Mouse (Mus musculus) cerebellum, postnatal 14 days (tissue): Measurements from ENCODE around the gene Cpt1b.
"Not testable (repeated sequence)": the region's sequence is repeated elsewhere in the genome, so short reads cannot be mapped to it uniquely, and the experiment has no call there.

Experiments
- DNase-seq, 2 experiments: peaks; one replicate each; pipeline ENCODE4 v3.0.0; 2021; ENCODE audit warnings: mixed read lengths in 2 of 2

Cpt1b gene

DNA sequence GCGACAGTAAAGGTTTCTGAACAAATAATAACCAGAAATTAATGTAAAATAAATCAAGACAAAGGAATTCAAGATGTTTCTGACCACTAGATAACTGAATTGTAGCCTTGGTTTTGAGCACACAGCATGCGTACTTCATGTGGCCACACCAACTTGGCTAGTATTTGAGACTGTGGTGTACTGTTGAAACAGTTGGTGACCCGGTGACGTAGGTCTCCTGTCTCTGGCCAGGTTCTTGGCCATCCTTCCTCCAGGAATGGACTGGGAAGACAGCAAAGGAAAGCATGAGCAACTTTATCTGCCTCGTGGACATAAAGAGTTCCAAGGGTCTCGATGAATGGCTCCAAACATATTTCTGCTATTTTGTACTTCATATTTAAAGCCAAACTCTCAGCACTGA, 6.1 kb upstream of the Cpt1b start:
- DNase-seq: no peak

DNA sequence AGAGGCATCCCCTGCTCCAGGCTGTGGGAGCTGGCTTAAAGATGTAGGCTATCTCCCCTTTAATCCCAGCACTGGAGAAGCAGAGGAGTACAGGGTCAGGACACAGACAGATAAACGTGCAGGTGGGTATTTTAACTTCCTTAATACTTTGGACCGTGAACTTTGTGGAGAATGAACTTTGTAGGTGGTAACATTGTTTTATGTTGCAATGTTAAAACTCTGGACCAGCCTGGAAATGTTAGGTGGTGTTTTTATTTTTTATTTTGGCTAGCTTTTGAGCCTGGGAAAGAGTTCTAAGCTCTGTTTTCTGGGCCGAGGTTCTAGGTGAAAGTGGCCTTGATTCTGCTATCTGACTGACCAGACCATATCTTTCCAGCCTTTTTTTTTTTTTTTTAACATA, 5.6 kb upstream of the Cpt1b start:
- no peak for DNase-seq

DNA sequence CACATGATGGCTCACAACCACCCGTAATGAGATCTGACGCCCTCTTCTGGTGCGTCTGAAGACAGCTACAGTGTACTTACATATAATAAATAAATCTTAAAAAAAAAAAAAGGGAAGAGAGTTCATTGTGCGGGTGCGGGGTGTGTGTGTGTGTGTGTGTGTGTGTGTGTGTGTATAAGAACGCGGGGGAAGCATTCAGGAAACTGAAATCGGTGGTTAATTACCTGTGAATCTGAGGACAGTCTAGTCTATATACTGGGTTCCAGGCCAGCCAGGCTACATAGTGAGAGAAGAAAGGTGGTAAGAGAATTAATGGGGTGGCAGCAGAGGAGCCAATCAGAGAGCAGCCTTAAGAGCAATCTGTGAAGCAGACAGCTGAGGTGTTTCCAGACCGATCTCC, 5.1 kb upstream of the Cpt1b start:
- DNase-seq: not testable (repeated sequence)

DNA sequence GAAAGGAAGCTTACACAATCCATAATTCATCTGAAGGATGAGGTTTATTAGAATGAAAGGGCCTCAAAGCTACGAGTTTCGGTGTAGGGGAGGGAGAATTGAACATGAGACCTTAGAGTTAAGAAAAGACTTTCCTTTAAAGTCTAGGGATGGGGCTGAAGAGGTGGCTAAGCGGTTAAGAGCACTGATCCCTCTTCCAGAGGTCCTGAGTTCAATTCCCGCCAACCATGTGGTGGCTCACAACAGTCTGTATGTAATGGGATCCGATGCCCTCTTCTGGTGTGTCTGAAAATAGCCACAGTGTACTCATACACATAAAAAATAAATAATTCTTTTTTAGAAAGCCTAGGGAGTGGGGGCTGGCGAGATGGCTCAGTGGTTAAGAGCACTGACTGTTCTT, 4.7 kb upstream of the Cpt1b start:
- peak in 1 of 2 experiments; percentile 60 for DNase-seq

DNA sequence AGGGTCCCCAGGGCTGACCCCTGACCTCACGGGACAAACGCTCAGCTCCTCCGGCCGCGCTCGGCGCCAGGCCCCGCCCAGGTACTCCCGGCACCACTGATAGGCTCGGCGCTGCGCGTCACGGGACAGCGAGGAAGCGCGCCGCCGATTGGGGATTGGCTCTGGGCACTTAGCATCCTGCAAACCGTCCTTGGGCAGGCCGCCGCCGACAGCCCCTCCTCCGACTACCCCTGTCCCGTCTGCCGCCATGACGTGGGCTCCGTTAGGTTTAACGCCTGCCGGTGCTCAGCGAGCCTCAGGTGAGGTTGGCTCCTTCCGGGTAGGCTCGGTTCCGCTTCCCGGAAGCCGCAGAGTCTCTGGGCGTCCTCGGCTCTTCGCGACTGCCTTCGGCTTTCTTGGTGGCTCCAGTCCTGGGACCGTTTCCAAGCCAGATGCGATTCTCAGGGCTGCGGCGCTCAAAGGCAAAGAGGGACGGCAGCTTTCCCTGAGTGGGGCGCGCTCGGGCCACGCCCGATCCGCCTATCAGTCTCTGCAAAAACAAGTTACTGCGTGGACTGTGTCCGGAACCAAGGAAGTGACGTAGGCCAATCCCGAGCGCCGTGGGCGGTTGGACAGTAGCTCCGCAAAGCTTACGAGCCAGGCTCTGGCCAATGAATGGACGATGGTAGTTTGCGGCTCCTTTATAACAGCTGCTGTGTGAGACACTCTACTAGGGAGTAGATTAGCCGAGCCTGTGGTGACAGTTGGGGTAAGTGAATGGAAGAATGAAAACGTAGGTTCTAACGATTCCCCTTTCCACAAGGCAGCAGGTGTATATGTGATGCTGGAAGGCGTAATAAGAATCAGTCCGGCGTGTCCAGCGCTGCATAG, 3.9 kb upstream of the Cpt1b start, which contains the start of the genes C730034F03Rik, Gm44502 and Chkb:
Gene C730034F03Rik, plus strand, starts transcription at position 238 of the 870 bp plus-strand sequence.
Gene Gm44502, minus strand, starts transcription at position 345 of the 870 bp plus-strand sequence.
Gene Chkb, minus strand, starts transcription at position 557 of the 870 bp plus-strand sequence.
- DNase-seq: peak; percentile 93 to 95

DNA sequence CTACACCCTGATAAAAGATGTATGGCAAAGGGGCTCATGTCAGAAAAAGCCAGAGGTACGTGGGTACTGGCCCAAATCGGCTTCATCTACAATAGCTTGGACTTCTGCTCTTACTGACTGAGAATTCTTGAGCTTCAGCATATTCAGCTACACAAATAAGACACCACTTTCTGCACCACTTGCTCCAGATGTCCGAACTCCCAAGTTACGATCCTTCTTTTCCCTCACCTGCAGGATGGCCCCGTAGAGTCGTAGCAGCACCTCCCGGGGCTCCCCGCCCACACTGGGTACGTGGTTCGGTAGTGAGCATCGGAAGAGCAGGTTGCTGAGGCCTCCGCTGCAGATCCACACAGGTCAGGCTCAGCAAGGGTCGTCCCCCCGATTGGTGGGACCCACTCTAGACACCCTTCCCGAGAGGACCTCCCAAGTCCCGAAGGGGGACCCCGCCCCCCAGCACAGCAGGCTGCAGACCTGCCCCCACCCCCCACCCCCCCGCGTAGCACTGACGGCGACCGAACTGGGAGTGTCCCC, 3.2 kb upstream of the Cpt1b start:
- DNase-seq: no peak

DNA sequence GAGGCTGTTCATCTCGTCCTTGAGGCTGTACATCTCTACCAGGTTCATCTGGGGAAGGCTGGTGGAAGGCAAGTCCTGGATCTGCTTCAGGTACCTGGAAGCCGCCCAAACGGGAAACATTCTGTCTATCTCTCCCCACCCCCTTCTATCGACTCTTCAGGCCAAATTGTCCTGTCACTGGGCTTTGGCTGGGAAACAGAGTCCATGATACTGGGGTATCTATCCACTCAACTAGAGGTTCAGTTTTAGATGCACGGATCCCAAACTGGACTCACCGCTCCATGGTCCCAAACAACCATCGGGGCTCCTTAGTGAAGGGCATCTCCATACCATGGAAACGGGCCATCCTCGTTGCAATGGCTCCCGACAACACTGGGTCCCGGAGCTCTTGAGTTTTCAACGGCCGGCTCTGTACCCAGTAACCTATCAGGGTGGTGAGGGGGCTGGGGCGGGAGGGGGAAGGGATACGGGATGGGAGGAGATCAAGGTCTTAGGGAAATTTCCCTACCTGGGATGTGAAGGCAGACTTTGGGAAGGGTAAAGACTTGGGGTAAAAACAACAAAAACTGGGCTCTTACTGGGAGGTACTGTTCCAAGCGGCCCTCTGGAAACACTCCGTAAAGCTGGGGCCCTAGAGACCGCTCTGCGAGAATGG, 2.6 kb upstream of the Cpt1b start:
- DNase-seq: peak in 1 of 2 experiments; percentile 40

DNA sequence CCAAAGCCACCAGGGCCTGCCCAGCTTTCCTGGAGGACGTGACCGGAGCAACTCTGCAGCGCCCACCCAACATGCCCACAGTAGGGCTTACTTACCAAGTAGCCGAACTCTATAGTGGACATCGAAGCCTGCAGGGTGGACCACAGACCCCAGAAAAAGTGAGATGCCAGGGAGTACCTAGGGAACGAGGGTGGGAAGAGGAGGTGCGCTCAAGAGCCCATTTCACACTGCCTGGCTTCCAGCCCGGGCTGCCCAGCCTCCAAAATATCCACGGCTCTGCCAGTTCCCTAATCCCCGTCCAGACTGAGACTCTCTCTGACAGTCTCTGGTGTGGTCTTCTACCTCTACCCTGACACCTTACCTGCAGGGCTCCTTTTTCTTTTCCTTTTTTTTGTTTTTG, 1.1 kb upstream of the Cpt1b start:
- no peak for DNase-seq

DNA sequence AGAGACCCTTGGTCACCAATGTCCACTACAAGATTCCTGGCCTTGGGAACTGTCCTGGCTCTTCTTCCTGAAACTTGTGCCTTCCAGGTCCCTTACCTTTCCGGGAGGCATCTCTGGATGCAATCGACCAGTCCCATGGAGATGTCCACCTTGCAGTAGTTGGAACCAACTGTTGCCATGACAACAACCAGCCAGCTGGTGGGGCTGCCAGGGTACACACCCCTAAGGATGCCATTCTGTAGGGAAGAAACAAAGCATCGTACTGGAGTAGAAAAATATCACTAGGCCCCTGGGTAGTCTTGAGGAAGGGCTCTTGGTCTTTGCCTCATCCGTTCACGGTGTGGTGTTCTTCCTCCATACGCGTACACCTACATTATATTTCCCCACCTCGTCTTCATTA, 1.0 kb downstream of the Cpt1b start:
- DNase-seq: no peak

DNA sequence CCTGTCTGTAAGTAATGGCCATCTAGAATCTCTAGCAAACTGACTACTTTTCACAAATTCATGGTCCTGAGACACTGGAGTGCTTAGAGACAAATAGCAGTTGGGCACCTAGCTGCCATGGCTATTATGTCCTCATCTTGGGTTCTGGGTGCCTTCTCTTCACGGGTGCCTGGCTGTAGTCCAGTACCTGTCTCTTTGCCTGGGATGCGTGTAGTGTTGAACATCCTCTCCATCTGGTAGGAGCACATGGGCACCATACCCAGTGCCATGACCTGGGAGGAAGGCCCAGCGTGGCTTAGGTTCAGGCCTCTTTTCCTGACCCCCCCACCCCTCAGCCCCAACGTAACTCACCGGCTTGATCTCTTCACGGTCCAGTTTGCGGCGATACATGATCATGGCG, 3.7 kb downstream of the Cpt1b start:
- no peak for DNase-seq

DNA sequence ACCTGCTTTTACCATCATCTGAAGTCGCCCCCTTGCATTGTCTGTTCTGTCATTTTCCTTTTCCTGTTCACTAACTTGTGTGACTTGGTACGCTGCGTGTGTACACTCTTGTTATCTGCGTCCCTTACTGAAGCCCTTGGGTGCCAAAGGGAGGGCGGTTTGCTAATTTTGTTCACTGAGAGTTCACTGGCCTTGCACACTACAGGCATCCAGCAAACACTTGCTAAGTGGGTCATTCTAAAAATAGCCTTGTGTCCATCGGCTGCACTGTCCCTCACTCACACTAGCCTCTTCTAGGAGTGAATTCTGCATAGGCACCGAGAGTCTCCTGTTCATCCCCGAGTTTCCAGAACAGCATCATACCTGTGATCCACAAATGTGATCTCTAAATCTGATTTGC, 10.4 kb downstream of the Cpt1b start:
- peak; percentile 34 to 51 for DNase-seq

DNA sequence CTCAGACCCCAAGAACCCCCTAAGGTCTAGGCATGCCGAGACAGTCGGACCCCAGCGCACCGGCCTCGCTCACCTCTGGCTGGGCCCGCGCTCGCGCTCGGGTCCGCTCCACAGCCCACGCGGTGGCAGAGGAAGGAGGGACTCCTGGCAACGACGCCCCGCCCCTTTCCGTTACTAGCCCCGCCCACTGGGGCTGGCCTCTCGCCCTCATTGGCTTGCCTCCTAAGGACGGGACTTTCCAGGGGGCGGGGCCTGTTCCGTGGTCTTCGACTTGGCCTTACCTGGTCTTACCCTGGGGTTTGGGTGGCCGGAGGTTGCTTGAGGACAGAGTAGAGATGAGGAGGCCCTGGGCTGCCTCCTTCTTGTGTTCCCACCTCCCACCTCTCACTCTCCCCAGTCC, 15.5 kb downstream of the Cpt1b start, which contains the start of gene Syce3:
Gene Syce3, minus strand, starts transcription at position 386 of the 400 bp plus-strand sequence.
- no peak for DNase-seq

DNA sequence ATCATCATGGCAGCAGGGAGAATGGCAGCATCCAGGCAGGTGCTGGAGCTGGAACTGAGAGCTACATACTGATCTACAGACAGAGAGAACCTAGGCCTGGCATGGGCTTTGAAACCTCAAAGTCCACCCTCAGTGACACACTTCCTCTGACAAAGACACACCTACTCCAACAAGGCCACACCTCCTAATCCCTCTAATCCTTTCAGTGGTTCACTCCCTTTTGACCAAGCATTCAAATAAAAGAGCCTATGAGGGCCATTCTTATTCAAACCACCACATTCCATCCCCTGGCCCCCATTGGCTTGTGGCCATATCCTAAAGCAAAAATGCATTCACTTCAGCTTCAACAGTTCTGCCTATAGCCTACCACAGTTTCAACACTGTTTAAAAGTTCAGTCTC, 19.0 kb downstream of the Cpt1b start:
- DNase-seq: no peak

DNA sequence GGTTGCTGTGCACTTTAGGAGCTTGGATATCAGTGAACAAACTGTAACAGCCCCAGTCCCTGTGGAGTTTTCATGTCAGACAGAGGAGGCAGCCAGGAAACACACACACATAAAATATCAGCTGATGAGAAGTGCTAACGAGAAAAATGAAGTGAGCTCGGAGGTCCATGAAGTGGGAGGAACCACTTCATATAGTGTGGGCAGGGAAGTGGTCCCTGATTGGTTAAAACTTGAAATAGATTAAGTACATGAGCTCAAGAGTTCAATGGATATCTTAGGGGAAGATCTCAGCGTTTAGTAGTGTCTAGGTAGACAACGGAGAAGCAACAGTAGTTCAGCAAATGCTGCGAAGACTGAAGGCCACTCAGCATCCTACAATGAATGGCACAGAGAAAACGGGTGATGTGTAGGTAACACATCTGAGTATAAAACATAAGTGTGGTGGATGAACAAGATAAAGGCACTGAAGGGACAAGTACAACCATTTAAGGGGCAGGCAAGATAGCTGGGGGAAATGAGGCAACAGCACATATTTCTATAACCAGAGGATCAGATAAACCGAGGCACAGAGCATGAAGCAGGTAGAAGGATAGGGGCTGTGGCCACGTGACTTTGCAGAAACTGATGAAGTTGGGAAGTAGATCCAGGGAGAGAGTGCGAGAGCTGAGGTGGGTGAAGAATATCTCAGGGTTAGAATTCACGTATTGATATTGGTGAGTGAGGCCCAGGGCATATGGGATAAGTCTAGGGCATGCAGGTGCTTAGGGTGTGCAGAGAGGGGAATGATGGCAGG, 20.6 kb downstream of the Cpt1b start:
- DNase-seq: no peak

DNA sequence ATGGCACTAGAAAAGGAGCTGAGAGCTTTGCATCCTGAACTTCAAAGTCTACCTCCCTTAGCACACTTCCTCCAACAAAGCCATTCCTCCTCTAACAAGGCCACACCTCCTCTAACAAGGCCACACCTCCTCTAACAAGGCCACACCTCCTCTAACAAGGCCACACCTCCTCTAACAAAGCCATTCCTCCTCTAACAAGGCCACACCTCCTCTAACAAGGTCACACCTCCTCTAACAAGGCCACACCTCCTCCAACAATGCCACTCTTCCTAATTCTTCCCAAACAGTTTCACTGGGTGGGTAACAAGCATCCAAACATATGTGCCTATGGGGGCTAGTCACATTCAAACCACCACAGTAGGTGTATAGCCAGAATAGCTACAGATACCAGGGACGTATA, 23.2 kb downstream of the Cpt1b start:
- no peak for DNase-seq

DNA sequence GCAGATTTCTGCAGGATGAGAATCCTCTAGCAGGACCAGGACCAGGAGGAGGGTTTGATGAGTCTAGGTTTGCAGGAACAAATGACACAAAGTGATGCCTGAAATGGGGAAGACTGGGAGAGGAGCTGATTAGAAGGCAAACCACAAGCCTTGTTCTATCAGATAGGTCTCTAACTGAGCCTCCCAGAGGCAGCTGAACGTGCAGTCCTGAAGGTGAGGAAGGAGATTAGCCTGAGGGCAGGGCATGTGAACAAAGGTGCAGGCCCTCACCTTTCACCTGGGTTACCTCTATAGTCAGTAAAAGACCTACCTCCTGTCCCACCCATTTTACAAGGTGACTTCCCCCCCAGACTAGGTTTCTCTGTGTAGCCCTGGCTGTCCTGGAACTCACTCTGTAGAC, 25.9 kb downstream of the Cpt1b start:
- no peak for DNase-seq

DNA sequence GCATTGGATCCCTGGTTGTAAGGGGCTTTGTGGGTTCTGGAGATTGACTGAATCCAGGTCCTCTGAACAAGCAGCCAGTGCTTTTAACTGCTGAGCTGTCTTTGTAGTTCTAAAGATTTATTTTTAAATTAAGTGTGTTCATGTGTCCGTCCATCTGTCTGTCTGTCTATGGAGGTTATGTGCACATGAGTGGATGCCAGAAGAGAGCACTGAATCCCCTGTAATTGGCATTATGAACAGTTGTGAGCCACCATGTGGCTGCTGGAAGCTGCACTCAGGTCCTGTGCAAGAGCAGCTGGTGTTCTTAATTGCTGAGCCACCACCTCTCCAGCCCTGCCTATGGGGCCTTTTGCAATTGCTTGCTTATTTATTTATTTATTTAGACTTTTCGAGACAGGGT, 27.5 kb downstream of the Cpt1b start:
- DNase-seq: peak; percentile 38 to 42

DNA sequence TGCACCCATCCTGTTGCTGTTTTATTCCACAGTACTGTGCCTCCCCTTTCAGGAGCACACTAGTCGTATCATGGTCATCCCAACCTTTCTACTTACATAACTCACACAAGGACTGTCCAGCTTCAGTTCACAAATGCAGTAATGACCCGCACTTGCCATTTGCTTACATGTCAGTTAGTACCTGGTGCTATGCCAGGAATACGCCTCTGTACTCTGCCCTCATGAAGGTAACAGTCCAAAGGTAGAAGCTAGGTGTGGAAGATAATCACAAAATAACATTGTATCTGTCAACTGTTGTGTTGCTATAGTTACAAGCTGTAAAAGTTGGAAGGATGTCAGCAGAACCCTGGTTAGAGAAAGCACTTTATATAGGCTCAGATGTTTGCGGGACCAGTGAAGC, 28.8 kb downstream of the Cpt1b start:
- DNase-seq: no peak

DNA sequence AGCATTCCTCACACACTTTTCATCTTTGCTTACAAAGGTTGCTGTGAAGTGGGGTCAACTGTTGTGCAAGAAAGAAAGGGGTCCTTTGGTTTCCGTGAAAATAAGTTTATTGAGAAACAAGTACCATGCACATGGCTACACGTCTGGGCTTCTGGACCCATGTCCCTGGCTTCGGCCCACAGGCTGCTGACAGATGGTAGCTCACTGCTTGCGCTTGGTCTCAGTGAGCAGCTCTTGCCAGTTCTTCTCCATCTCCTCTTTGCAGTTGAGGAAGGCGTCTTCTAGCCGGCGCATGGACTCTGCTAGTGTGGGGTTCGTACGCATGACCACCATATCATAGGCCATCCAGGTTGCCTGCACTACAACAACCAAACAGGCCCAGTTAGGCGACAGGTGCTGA, 35.6 kb downstream of the Cpt1b start:
- peak; percentile 50 to 76 for DNase-seq

DNA sequence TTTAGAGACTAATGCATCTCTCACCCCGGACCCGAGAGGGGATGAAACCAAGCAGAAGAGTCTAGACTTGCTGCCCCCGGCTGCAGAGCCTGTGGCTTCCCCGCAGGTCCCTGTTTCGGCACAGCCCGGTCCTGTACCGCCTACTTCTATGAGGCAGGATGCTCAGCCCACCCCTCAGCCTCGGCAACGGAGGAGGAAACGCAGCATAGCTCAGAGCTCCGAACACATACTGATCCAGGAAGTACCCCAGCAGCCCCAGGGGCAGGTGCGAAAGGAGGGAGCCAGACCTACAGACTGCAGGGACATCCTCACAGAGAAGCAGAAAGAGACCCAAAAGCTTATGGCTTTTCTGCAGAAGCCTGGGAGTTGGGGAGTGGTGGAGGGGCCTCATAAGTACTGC, 38.5 kb downstream of the Cpt1b start:
- peak in 1 of 2 experiments; percentile 7 for DNase-seq

DNA sequence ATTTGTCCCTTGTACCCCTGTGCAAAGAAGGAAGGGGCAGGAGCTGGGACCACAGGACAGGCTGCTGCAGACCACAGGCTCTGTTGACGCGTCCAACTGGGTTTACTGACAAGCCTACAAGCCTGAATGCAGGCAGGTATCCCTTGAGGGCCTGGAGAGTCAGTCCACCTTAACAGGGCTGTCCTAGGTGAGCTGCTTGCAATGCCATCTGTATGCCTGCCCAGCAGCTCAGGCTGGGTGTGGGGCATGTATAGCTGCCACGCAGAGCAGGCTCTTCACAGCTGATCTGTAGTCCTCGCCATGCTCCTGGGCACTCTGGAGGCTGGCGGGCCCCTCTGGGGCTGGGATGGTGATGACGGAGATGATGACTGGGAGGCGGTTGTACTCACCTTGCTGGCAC, 41.0 kb downstream of the Cpt1b start, which contains the start of gene Klhdc7b:
Gene Klhdc7b, plus strand, starts transcription at position 301 of the 400 bp plus-strand sequence.
- DNase-seq: peak in 1 of 2 experiments; percentile 3

DNA sequence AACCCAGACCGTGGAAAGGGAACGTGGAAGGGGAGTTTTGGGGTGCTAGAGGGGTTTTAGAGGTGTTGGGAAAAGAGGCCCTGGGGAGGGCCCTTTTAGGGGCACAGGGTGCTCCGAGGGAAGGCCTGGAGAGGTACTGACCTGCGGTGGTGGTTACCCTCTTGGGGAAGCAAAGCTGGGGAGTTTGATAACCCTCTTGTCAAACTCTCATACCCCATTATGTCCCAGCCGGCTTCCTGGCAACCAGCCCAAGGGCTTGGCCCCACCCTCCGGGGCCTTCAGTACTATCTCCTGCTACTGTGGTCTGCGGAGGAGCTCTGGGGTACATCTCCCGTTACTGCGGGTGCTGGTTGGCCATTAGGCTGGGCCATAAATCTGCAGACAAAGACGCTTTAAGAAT, 46.2 kb downstream of the Cpt1b start:
- peak; percentile 69 for DNase-seq
